Mouse (Mus musculus): ENCODE measurements at regions not wholly inside any gene's neighbourhood (a gene's known extent, or its start where the extent isn't known, plus 50 kb on each side); places are given as distances from the start of the nearest gene placed in this dataset.

- TF ChIP-seq CTCF (conservative IDR thresholded peaks at IDR 0.05; ENCODE audit: insufficient read depth, insufficient read length, low read depth, low read length), result no peak
- no peak for TF ChIP-seq POLR2A (IDR thresholded peaks at IDR 0.05; ENCODE audit: low read depth, low read length)
These were observed 82.9 kb upstream of the Spin1 start for GRCm38 (mm10) chr13:51017727-51018321.

Measured in kidney, adult 2 months (tissue).